Mouse (Mus musculus): ENCODE measurements at regions not wholly inside any gene's neighbourhood (a gene's known extent, or its start where the extent isn't known, plus 50 kb on each side); places are given as distances from the start of the nearest gene placed in this dataset.
"Not testable (repeated sequence)": the region's sequence is repeated elsewhere in the genome, so short reads cannot be mapped to it uniquely, and the experiment has no call there.

- ATAC-seq (ENCODE audit: low read depth), result no peak
- Histone ChIP-seq H3K4me2 (ENCODE audit: low read depth, low read length) (no peak overlapping the region), H3K27ac (ENCODE audit: low read length) (no peak overlapping the region), H3K9ac (ENCODE audit: low read length) (no peak overlapping the region), H3K4me1 (replicated peaks; ENCODE audit: control insufficient read depth, insufficient read depth, low read length) (peaks cover 15% of the 10 kb centered on the region), H3K9me3 (ENCODE audit: control insufficient read depth, low read length) (no peaks in the 10 kb centered on the region), H3K4me3 (ENCODE audit: low read length) (no peak overlapping the region), H3K27me3 (ENCODE audit: control insufficient read depth, insufficient read depth, low read depth, low read length) (no peaks in the 10 kb centered on the region), H3K36me3 (ENCODE audit: control insufficient read depth, insufficient read depth, low read length) (no peaks in the 10 kb centered on the region)
- 64% methylated on average over 6 of the region's 6 CpGs for WGBS
Observed at GRCm38 (mm10) chr4:53261556-53262140, 102.0 kb upstream of the Abca1 start.

GRCm38 (mm10) chr4:53258975-53259374, 99.3 kb upstream of the Abca1 start:
- no peaks in the 10 kb centered on the region for H3K27me3 ChIP-seq (ENCODE audit: control insufficient read depth, insufficient read depth, low read depth, low read length)
- H3K4me1 ChIP-seq (replicated peaks; ENCODE audit: control insufficient read depth, insufficient read depth, low read length), result peaks cover 10% of the 10 kb centered on the region
- no peak for ATAC-seq (ENCODE audit: low read depth)
- no peak overlapping the region for H3K4me2 ChIP-seq (ENCODE audit: low read depth, low read length)
- H3K9ac ChIP-seq (ENCODE audit: low read length), result no peak overlapping the region
- H3K36me3 ChIP-seq (ENCODE audit: control insufficient read depth, insufficient read depth, low read length), result no peaks in the 10 kb centered on the region
- no peaks in the 10 kb centered on the region for H3K9me3 ChIP-seq (ENCODE audit: control insufficient read depth, low read length)
- no peak overlapping the region for H3K27ac ChIP-seq (ENCODE audit: low read length)
- H3K4me3 ChIP-seq (ENCODE audit: low read length), result no peak overlapping the region
- WGBS, result 88% methylated on average over 6 of the region's 6 CpGs

GRCm38 (mm10) chr4:53256996-53257395, 97.3 kb upstream of the Abca1 start:
- H3K4me1 ChIP-seq (replicated peaks; ENCODE audit: control insufficient read depth, insufficient read depth, low read length), result no peaks in the 10 kb centered on the region; the same call in 1 of the 2 replicates
- ATAC-seq (ENCODE audit: low read depth), result no peak

GRCm38 (mm10) chr4:53254483-53254882, 94.8 kb upstream of the Abca1 start:
- no peak for ATAC-seq (ENCODE audit: low read depth)

More at GRCm38 (mm10) chr4:53256996-53257395, 97.3 kb upstream of the Abca1 start:
- H3K9ac ChIP-seq (ENCODE audit: low read length), result no peak overlapping the region
- WGBS, result 55% methylated on average over 5 of the region's 5 CpGs
- H3K4me2 ChIP-seq (ENCODE audit: low read depth, low read length), result no peak overlapping the region
- no peak overlapping the region for H3K27ac ChIP-seq (ENCODE audit: low read length)
- no peaks in the 10 kb centered on the region for H3K27me3 ChIP-seq (ENCODE audit: control insufficient read depth, insufficient read depth, low read depth, low read length)
- no peak overlapping the region for H3K4me3 ChIP-seq (ENCODE audit: low read length)
- no peaks in the 10 kb centered on the region for H3K9me3 ChIP-seq (ENCODE audit: control insufficient read depth, low read length)
- no peaks in the 10 kb centered on the region for H3K36me3 ChIP-seq (ENCODE audit: control insufficient read depth, insufficient read depth, low read length)

GRCm38 (mm10) chr4:53253680-53254079, 94.0 kb upstream of the Abca1 start:
- ATAC-seq (ENCODE audit: low read depth), result no peak

More at GRCm38 (mm10) chr4:53254483-53254882, 94.8 kb upstream of the Abca1 start:
- Histone ChIP-seq H3K9me3 (ENCODE audit: control insufficient read depth, low read length) (no peaks in the 10 kb centered on the region), H3K27me3 (ENCODE audit: control insufficient read depth, insufficient read depth, low read depth, low read length) (no peaks in the 10 kb centered on the region), H3K4me1 (replicated peaks; ENCODE audit: control insufficient read depth, insufficient read depth, low read length) (no peaks in the 10 kb centered on the region; the same call in 1 of the 2 replicates), H3K4me2 (ENCODE audit: low read depth, low read length) (no peak overlapping the region), H3K9ac (ENCODE audit: low read length) (no peak overlapping the region), H3K27ac (ENCODE audit: low read length) (no peak overlapping the region), H3K36me3 (ENCODE audit: control insufficient read depth, insufficient read depth, low read length) (no peaks in the 10 kb centered on the region), H3K4me3 (ENCODE audit: low read length) (no peak overlapping the region)
- 93% methylated on average over 6 of the region's 6 CpGs for WGBS

GRCm38 (mm10) chr4:53250325-53250724, 90.6 kb upstream of the Abca1 start:
- Histone ChIP-seq H3K27ac (ENCODE audit: low read length) (no peak overlapping the region), H3K36me3 (ENCODE audit: control insufficient read depth, insufficient read depth, low read length) (no peaks in the 10 kb centered on the region), H3K9me3 (ENCODE audit: control insufficient read depth, low read length) (no peaks in the 10 kb centered on the region), H3K27me3 (ENCODE audit: control insufficient read depth, insufficient read depth, low read depth, low read length) (no peaks in the 10 kb centered on the region), H3K4me2 (ENCODE audit: low read depth, low read length) (no peak overlapping the region), H3K4me3 (ENCODE audit: low read length) (no peak overlapping the region), H3K9ac (ENCODE audit: low read length) (no peak overlapping the region), H3K4me1 (replicated peaks; ENCODE audit: control insufficient read depth, insufficient read depth, low read length) (peaks cover 3% of the 10 kb centered on the region)
- 83% methylated on average over 3 of the region's 3 CpGs for WGBS
- ATAC-seq (ENCODE audit: low read depth), result no peak

More at GRCm38 (mm10) chr4:53253680-53254079, 94.0 kb upstream of the Abca1 start:
- no peak overlapping the region for H3K4me3 ChIP-seq (ENCODE audit: low read length)
- H3K27ac ChIP-seq (ENCODE audit: low read length), result no peak overlapping the region
- 55% methylated on average over 4 of the region's 4 CpGs for WGBS
- H3K36me3 ChIP-seq (ENCODE audit: control insufficient read depth, insufficient read depth, low read length), result no peaks in the 10 kb centered on the region
- no peak overlapping the region for H3K9ac ChIP-seq (ENCODE audit: low read length)
- no peaks in the 10 kb centered on the region for H3K27me3 ChIP-seq (ENCODE audit: control insufficient read depth, insufficient read depth, low read depth, low read length)
- no peaks in the 10 kb centered on the region; the same call in 1 of the 2 replicates for H3K4me1 ChIP-seq (replicated peaks; ENCODE audit: control insufficient read depth, insufficient read depth, low read length)
- no peak overlapping the region for H3K4me2 ChIP-seq (ENCODE audit: low read depth, low read length)
- no peaks in the 10 kb centered on the region for H3K9me3 ChIP-seq (ENCODE audit: control insufficient read depth, low read length)

- no peak for ATAC-seq (ENCODE audit: low read depth)
- H3K27ac ChIP-seq (ENCODE audit: low read length), result no peak overlapping the region
- H3K4me1 ChIP-seq (replicated peaks; ENCODE audit: control insufficient read depth, insufficient read depth, low read length), result peaks cover 3% of the 10 kb centered on the region
- no peaks in the 10 kb centered on the region for H3K9me3 ChIP-seq (ENCODE audit: control insufficient read depth, low read length)
- H3K27me3 ChIP-seq (ENCODE audit: control insufficient read depth, insufficient read depth, low read depth, low read length), result no peaks in the 10 kb centered on the region
- H3K36me3 ChIP-seq (ENCODE audit: control insufficient read depth, insufficient read depth, low read length), result no peaks in the 10 kb centered on the region
- 57% methylated on average over 15 of the region's 15 CpGs for WGBS
- H3K4me2 ChIP-seq (ENCODE audit: low read depth, low read length), result no peak overlapping the region
- no peak overlapping the region for H3K4me3 ChIP-seq (ENCODE audit: low read length)
- no peak overlapping the region for H3K9ac ChIP-seq (ENCODE audit: low read length)
Observed at GRCm38 (mm10) chr4:53246083-53246747, 86.5 kb upstream of the Abca1 start.

- Histone ChIP-seq H3K27me3 (ENCODE audit: control insufficient read depth, insufficient read depth, low read depth, low read length) (no peaks in the 10 kb centered on the region), H3K9me3 (ENCODE audit: control insufficient read depth, low read length) (no peaks in the 10 kb centered on the region), H3K4me2 (ENCODE audit: low read depth, low read length) (no peak overlapping the region), H3K27ac (ENCODE audit: low read length) (no peak overlapping the region), H3K36me3 (ENCODE audit: control insufficient read depth, insufficient read depth, low read length) (no peaks in the 10 kb centered on the region), H3K4me1 (replicated peaks; ENCODE audit: control insufficient read depth, insufficient read depth, low read length) (peaks cover 3% of the 10 kb centered on the region), H3K9ac (ENCODE audit: low read length) (no peak overlapping the region), H3K4me3 (ENCODE audit: low read length) (no peak overlapping the region)
- 73% methylated on average over 4 of the region's 4 CpGs for WGBS
- ATAC-seq (ENCODE audit: low read depth), result peak; percentile 23; the same call in 1 of the 2 replicates
Observed at GRCm38 (mm10) chr4:53245553-53245952, 85.9 kb upstream of the Abca1 start.

- WGBS, result 94% methylated on average over 8 of the region's 8 CpGs
- H3K4me1 ChIP-seq (replicated peaks; ENCODE audit: control insufficient read depth, insufficient read depth, low read length); H3K9ac ChIP-seq (ENCODE audit: low read length); H3K27ac ChIP-seq (ENCODE audit: low read length); H3K9me3 ChIP-seq (ENCODE audit: control insufficient read depth, low read length); H3K4me3 ChIP-seq (ENCODE audit: low read length); H3K36me3 ChIP-seq (ENCODE audit: control insufficient read depth, insufficient read depth, low read length); H3K4me2 ChIP-seq (ENCODE audit: low read depth, low read length); H3K27me3 ChIP-seq (ENCODE audit: control insufficient read depth, insufficient read depth, low read depth, low read length); ATAC-seq (ENCODE audit: low read depth): not testable (repeated sequence)
Observed at GRCm38 (mm10) chr4:53243473-53243872, 83.8 kb upstream of the Abca1 start.
